Mouse (Mus musculus) stomach, postnatal 0 days (tissue): ENCODE data around the gene Mkrn2.

Experiments
- CTCF ChIP-seq: IDR thresholded peaks from 2 replicates; pipeline ENCODE4 v1.5.1; 2016; ENCODE audit warnings: antibody characterized with exemption, low read depth, mild to moderate bottlenecking, moderate library complexity
- EP300 ChIP-seq: optimal IDR thresholded peaks from 2 replicates; pipeline ENCODE3; 2016; ENCODE audit warnings: antibody characterized with exemption

- TF ChIP-seq EP300, result no peak
- TF ChIP-seq CTCF, result no peak
Measured at GRCm38 (mm10) chr6:115574171-115574570, 27.5 kb upstream of the Mkrn2 start.
